Mouse (Mus musculus) MEL (cell line): ENCODE measurements at regions not wholly inside any gene's neighbourhood (a gene's known extent, or its start where the extent isn't known, plus 50 kb on each side); places are given as distances from the start of the nearest gene placed in this dataset.

Source experiments
- DNase-seq: peaks from one replicate; pipeline ENCODE4 v3.0.0; 2011; ENCODE audit warnings: low read depth, low spot score
- H3K27ac ChIP-seq: 2 replicates; pipeline ENCODE4 v1.5.1; 2012; ENCODE audit warnings: low read depth, mild to moderate bottlenecking, control low read depth, low read length, moderate library complexity; ENCODE audit not compliant: control insufficient read depth
- H3K27me3 ChIP-seq, 2 experiments: fragments of 150-350 bp in 1 of 2; sonication (generic) in 1 of 2; 2 replicates each; pipeline ENCODE4 v1.6.1; 2012; ENCODE audit warnings: low read length in 2 of 2, mild to moderate bottlenecking in 2 of 2, improper control_type of control experiment in 1 of 2, moderate library complexity in 1 of 2; ENCODE audit not compliant: insufficient read depth in 2 of 2, control insufficient read depth in 1 of 2
- H3K36me3 ChIP-seq, 2 experiments: 2 replicates each; pipeline ENCODE4 v1.6.1; 2012 to 2014; ENCODE audit warnings: low read length in 2 of 2, improper control_type of control experiment in 1 of 2, inconsistent platforms in 1 of 2, mild to moderate bottlenecking in 1 of 2; ENCODE audit not compliant: insufficient read depth in 2 of 2, control insufficient read depth in 1 of 2
- H3K4me1 ChIP-seq, 2 experiments: fragments of 150-350 bp in 1 of 2; sonication (generic) in 1 of 2; 2 replicates each; pipeline ENCODE4 v1.6.1; 2012; ENCODE audit warnings: low read length in 2 of 2, improper control_type of control experiment in 1 of 2, mild to moderate bottlenecking in 1 of 2; ENCODE audit not compliant: insufficient read depth in 2 of 2, control insufficient read depth in 1 of 2
- H3K4me3 ChIP-seq, 2 experiments: fragments of 150-350 bp in 1 of 2; sonication (generic) in 1 of 2; 2 replicates each; pipeline ENCODE4 v1.5.1; 2012; ENCODE audit warnings: low read depth in 2 of 2, low read length in 2 of 2, mild to moderate bottlenecking in 2 of 2, moderate library complexity in 2 of 2, control low read depth in 1 of 2, improper control_type of control experiment in 1 of 2; ENCODE audit not compliant: control insufficient read depth in 1 of 2, insufficient read depth in 1 of 2
- H3K79me2 ChIP-seq: 2 replicates; pipeline ENCODE4 v1.6.1; 2012; ENCODE audit warnings: mild to moderate bottlenecking, low read length, moderate library complexity; ENCODE audit not compliant: control insufficient read depth, poor library complexity, insufficient read depth
- H3K9ac ChIP-seq: 2 replicates; pipeline ENCODE4 v1.6.1; 2012; ENCODE audit warnings: low read depth, mild to moderate bottlenecking, control low read depth, low read length, moderate library complexity; ENCODE audit not compliant: control insufficient read depth, poor library complexity, severe bottlenecking
- H3K9me3 ChIP-seq: fragments of 150-350 bp; sonication (generic); replicated peaks from 2 replicates; pipeline ENCODE4 v1.6.1; 2012; ENCODE audit warnings: mild to moderate bottlenecking, low read length, improper control_type of control experiment, moderate library complexity; ENCODE audit not compliant: insufficient read depth
- BHLHE40 ChIP-seq: IDR thresholded peaks from 2 replicates; pipeline ENCODE4 v1.6.1; 2012; ENCODE audit warnings: low read depth, mild to moderate bottlenecking, inconsistent platforms, low read length, improper control_type of control experiment, borderline replicate concordance
- CHD2 ChIP-seq: IDR thresholded peaks from 2 replicates; pipeline ENCODE4 v1.6.1; 2011; ENCODE audit warnings: low read length, improper control_type of control experiment
- CTCF ChIP-seq, 3 experiments: IDR thresholded peaks in 2 of 3; conservative IDR thresholded peaks in 1 of 3; 2 replicates each; pipeline ENCODE4 v1.5.1; 2011 to 2012; ENCODE audit warnings: low read length in 3 of 3, low read depth in 2 of 3, mild to moderate bottlenecking in 2 of 3, improper control_type of control experiment in 1 of 3, inconsistent platforms in 1 of 3, mixed read lengths in 1 of 3, moderate library complexity in 1 of 3; ENCODE audit not compliant: control insufficient read depth in 1 of 3, insufficient read depth in 1 of 3, poor library complexity in 1 of 3, severe bottlenecking in 1 of 3
- ELF1 ChIP-seq: IDR thresholded peaks from 2 replicates; pipeline ENCODE4 v1.6.1; 2014; ENCODE audit warnings: low read depth, mild to moderate bottlenecking, inconsistent platforms, low read length, improper control_type of control experiment, moderate library complexity
- EP300 ChIP-seq, 2 experiments: IDR thresholded peaks; 2 replicates each; pipeline ENCODE4 v1.6.1; 2011; ENCODE audit warnings: improper control_type of control experiment in 2 of 2, low read length in 2 of 2, low read depth in 1 of 2, mild to moderate bottlenecking in 1 of 2
- ETS1 ChIP-seq: IDR thresholded peaks from 2 replicates; pipeline ENCODE4 v1.6.1; 2012; ENCODE audit warnings: low read depth, mild to moderate bottlenecking, inconsistent platforms, low read length, improper control_type of control experiment, moderate library complexity
- GABPA ChIP-seq: IDR thresholded peaks from 2 replicates; pipeline ENCODE4 v1.6.1; 2012; ENCODE audit warnings: low read depth, mild to moderate bottlenecking, inconsistent platforms, low read length, improper control_type of control experiment, moderate library complexity
- HCFC1 ChIP-seq: IDR thresholded peaks from 2 replicates; pipeline ENCODE4 v1.6.1; 2012; ENCODE audit warnings: low read depth, mild to moderate bottlenecking, inconsistent platforms, low read length, improper control_type of control experiment, moderate library complexity
- JUND ChIP-seq: IDR thresholded peaks from 2 replicates; pipeline ENCODE4 v1.6.1; 2011; ENCODE audit warnings: low read depth, mild to moderate bottlenecking, improper control_type of control experiment, low read length
- MAFK ChIP-seq: IDR thresholded peaks from 2 replicates; pipeline ENCODE4 v1.6.1; 2011; ENCODE audit warnings: low read depth, mild to moderate bottlenecking, low read length, improper control_type of control experiment, borderline replicate concordance
- MAX ChIP-seq: IDR thresholded peaks from 2 replicates; pipeline ENCODE4 v1.6.1; 2011; ENCODE audit warnings: low read length, improper control_type of control experiment
- MAZ ChIP-seq: IDR thresholded peaks from 2 replicates; pipeline ENCODE4 v1.6.1; 2012; ENCODE audit warnings: low read depth, mild to moderate bottlenecking, inconsistent platforms, low read length, improper control_type of control experiment
- MEF2A ChIP-seq: IDR thresholded peaks from 2 replicates; pipeline ENCODE4 v1.6.1; 2014; ENCODE audit warnings: low read depth, mild to moderate bottlenecking, inconsistent platforms, low read length, improper control_type of control experiment; ENCODE audit not compliant: poor library complexity, insufficient replicate concordance, severe bottlenecking; ENCODE audit errors: extremely low read depth
- MXI1 ChIP-seq: IDR thresholded peaks from 2 replicates; pipeline ENCODE4 v1.6.1; 2011; ENCODE audit warnings: mild to moderate bottlenecking, low read depth, low read length, improper control_type of control experiment
- MYC ChIP-seq: IDR thresholded peaks from 2 replicates; pipeline ENCODE4 v1.6.1; 2011; ENCODE audit warnings: low read depth, mild to moderate bottlenecking, low read length, improper control_type of control experiment, moderate library complexity
- NELFE ChIP-seq: IDR thresholded peaks from 2 replicates; pipeline ENCODE4 v1.6.1; 2011; ENCODE audit warnings: low read depth, low read length, improper control_type of control experiment
- NRF1 ChIP-seq: IDR thresholded peaks from 2 replicates; pipeline ENCODE4 v1.6.1; 2014; ENCODE audit warnings: low read depth, mild to moderate bottlenecking, inconsistent platforms, low read length, improper control_type of control experiment, moderate library complexity; ENCODE audit not compliant: poor library complexity, insufficient read depth, severe bottlenecking
- POLR2AphosphoS2 ChIP-seq: IDR thresholded peaks from 2 replicates; pipeline ENCODE4 v1.6.1; 2011; ENCODE audit warnings: low read length, improper control_type of control experiment
- POLR2AphosphoS5 ChIP-seq: IDR thresholded peaks from 2 replicates; pipeline ENCODE4 v1.6.1; 2012; ENCODE audit warnings: low read depth, borderline replicate concordance, mild to moderate bottlenecking, inconsistent platforms, low read length, moderate library complexity, mixed read lengths
- RAD21 ChIP-seq: IDR thresholded peaks from 2 replicates; pipeline ENCODE4 v1.6.1; 2011; ENCODE audit warnings: mild to moderate bottlenecking, low read depth, low read length, improper control_type of control experiment
- RCOR1 ChIP-seq: IDR thresholded peaks from 2 replicates; pipeline ENCODE4 v1.6.1; 2012; ENCODE audit warnings: low read depth, mild to moderate bottlenecking, inconsistent platforms, low read length, improper control_type of control experiment
- SIN3A ChIP-seq: IDR thresholded peaks from 2 replicates; pipeline ENCODE4 v1.6.1; 2012; ENCODE audit warnings: low read length, improper control_type of control experiment, inconsistent platforms
- SMC3 ChIP-seq: IDR thresholded peaks from 2 replicates; pipeline ENCODE4 v1.6.1; 2011; ENCODE audit warnings: low read depth, low read length, improper control_type of control experiment
- TBP ChIP-seq: IDR thresholded peaks from 2 replicates; pipeline ENCODE4 v1.8.0; 2011; ENCODE audit warnings: low read depth, low read length, improper control_type of control experiment
- TCF12 ChIP-seq: IDR thresholded peaks from 2 replicates; pipeline ENCODE4 v1.6.1; 2014; ENCODE audit warnings: low read depth, mild to moderate bottlenecking, inconsistent platforms, low read length, improper control_type of control experiment, moderate library complexity
- UBTF ChIP-seq: IDR thresholded peaks from 2 replicates; pipeline ENCODE4 v1.6.1; 2012; ENCODE audit warnings: low read depth, mild to moderate bottlenecking, inconsistent platforms, low read length, improper control_type of control experiment, moderate library complexity, borderline replicate concordance; ENCODE audit not compliant: insufficient read depth
- ZC3H11A ChIP-seq: IDR thresholded peaks from 2 replicates; pipeline ENCODE4 v1.6.1; 2012; ENCODE audit warnings: low read depth, mild to moderate bottlenecking, inconsistent platforms, low read length, improper control_type of control experiment
- ZKSCAN1 ChIP-seq: IDR thresholded peaks from 2 replicates; pipeline ENCODE4 v1.6.1; 2012; ENCODE audit warnings: low read depth, mild to moderate bottlenecking, inconsistent platforms, low read length, improper control_type of control experiment, moderate library complexity
- ZMIZ1 ChIP-seq: IDR thresholded peaks from 2 replicates; pipeline ENCODE4 v1.6.1; 2012; ENCODE audit warnings: low read depth, mild to moderate bottlenecking, inconsistent platforms, low read length, improper control_type of control experiment, moderate library complexity
- ZNF384 ChIP-seq: IDR thresholded peaks from 2 replicates; pipeline ENCODE4 v1.6.1; 2012; ENCODE audit warnings: low read depth, mild to moderate bottlenecking, inconsistent platforms, low read length, improper control_type of control experiment

DNA sequence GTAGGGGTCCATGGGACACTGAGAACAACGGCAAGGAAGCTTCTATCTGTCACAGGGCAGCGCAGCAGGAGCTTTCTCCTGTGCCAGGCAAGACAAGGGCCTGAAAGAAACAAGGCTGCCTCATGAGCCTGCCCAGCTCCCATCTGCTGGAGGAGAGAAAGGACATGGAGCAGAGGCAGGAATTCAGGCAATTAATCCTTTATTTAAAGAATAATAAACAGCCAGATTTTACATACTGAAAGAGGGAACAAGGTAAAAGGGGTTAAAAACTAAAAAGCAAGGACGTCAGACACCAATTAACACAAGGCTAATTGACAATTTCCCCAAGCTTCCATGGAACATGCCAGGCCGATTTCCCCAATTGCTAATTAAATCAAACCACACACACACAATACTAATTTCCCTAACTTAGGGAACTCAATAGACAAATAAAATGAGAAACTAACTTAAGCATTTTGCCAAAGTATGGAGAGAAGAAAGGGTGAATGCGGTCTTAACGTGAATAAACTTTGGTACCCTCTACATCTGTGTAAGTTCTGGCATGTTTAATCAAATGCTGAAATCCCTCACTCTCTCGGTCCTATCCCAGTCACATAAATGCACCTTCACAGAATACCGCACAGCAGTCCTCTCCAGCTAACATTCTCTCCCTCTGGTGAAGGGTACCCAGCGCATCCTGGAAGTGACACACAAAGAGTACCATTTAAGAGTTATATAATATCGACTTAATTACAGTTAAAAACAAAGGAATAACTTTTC lies 252.7 kb downstream of the Bcl11a start:
- TF ChIP-seq ZMIZ1 (no peak), EP300 (IDR thresholded peaks at IDR 0.05; ENCODE audit: low read depth in 1 of 2, low read length in 2 of 2) (no peak), UBTF (no peak), MAX (no peak), MAZ (no peak), JUND (no peak), BHLHE40 (no peak), MEF2A (no peak), ZKSCAN1 (no peak), POLR2AphosphoS5 (no peak), NRF1 (no peak), CHD2 (no peak), RCOR1 (no peak), MYC (no peak)
- TF ChIP-seq, all 39 proteins: peak for 0
- Histone ChIP-seq H3K36me3 (no peaks in the 10 kb centered on the region), H3K4me1 (no peaks in the 10 kb centered on the region)

GRCm38 (mm10) chr11:24332241-24332640 lies 254.4 kb downstream of the Bcl11a start:
- DNase-seq = peak; percentile 22

More for the DNA sequence above, 252.7 kb downstream of the Bcl11a start:
- no peaks in the 10 kb centered on the region; a peak in 1 of 4 replicates for H3K27me3 ChIP-seq
- no peak overlapping the region for H3K9ac ChIP-seq
- H3K27ac ChIP-seq = no peak overlapping the region
- no peaks in the 10 kb centered on the region for H3K79me2 ChIP-seq
- no peak for DNase-seq
- H3K9me3 ChIP-seq = no peaks in the 10 kb centered on the region
- no peak overlapping the region for H3K4me3 ChIP-seq

More at GRCm38 (mm10) chr11:24332241-24332640, 254.4 kb downstream of the Bcl11a start:
- H3K79me2 ChIP-seq = no peaks in the 10 kb centered on the region
- no peak overlapping the region for H3K27ac ChIP-seq
- no peak for TF ChIP-seq SIN3A
- TF ChIP-seq MAFK = no peak
- no peak for TF ChIP-seq ZNF384
- TF ChIP-seq NELFE = no peak
- TF ChIP-seq BHLHE40 = no peak
- TF ChIP-seq ELF1 = no peak
- TF ChIP-seq ZC3H11A = peak; percentile 30; the same call in 1 of the 2 replicates
- TF ChIP-seq MXI1 = no peak
- no peak for TF ChIP-seq POLR2AphosphoS5
- no peak for TF ChIP-seq POLR2AphosphoS2
- no peak for TF ChIP-seq TBP
- TF ChIP-seq RAD21 = peak; percentile 25
- TF ChIP-seq CTCF (IDR thresholded peaks at IDR 0.05 in 2 of 3, conservative IDR thresholded peaks at IDR 0.05 in 1 of 3; ENCODE audit: control insufficient read depth in 1 of 3, insufficient read depth in 1 of 3, low read depth in 2 of 3, low read length in 3 of 3, poor library complexity in 1 of 3, severe bottlenecking in 1 of 3) = peak in 2 of 3 experiments; percentile 40; a peak in 4 of 6 replicates
- peak; percentile 61 for TF ChIP-seq SMC3
- no peak for TF ChIP-seq ETS1
- TF ChIP-seq TCF12 = no peak
- TF ChIP-seq HCFC1 = no peak
- TF ChIP-seq GABPA = no peak
- TF ChIP-seq MYC = no peak
- no peak for TF ChIP-seq ZMIZ1
- TF ChIP-seq RCOR1 = no peak
- H3K9ac ChIP-seq = no peak overlapping the region
- H3K4me1 ChIP-seq = no peaks in the 10 kb centered on the region
- no peak overlapping the region for H3K4me3 ChIP-seq
- H3K36me3 ChIP-seq = no peaks in the 10 kb centered on the region
- H3K9me3 ChIP-seq = no peaks in the 10 kb centered on the region
- H3K27me3 ChIP-seq = no peaks in the 10 kb centered on the region; a peak in 1 of 4 replicates
